Mouse (Mus musculus) C2C12 (cell line): ENCODE results near the gene Magoh.

Source experiments
- CEBPB ChIP-seq: IDR thresholded peaks from one replicate; pipeline ENCODE4 v1.6.1; 2011; ENCODE audit warnings: low read depth, mild to moderate bottlenecking, control low read depth, moderate library complexity
- CTCF ChIP-seq: IDR thresholded peaks from one replicate; pipeline ENCODE4 v1.5.1; 2011; ENCODE audit not compliant: control insufficient read depth, insufficient read depth, insufficient read length
- FOSL1 ChIP-seq: IDR thresholded peaks from one replicate; pipeline ENCODE4 v1.8.0; 2011; ENCODE audit warnings: mild to moderate bottlenecking, low read length; ENCODE audit not compliant: poor library complexity, insufficient read depth, severe bottlenecking
- MAX ChIP-seq: IDR thresholded peaks from one replicate; pipeline ENCODE4 v1.6.1; 2011; ENCODE audit warnings: mild to moderate bottlenecking, control low read depth
- MYOD1 ChIP-seq: IDR thresholded peaks from one replicate; pipeline ENCODE4 v1.6.1; 2011; ENCODE audit warnings: low read depth; ENCODE audit not compliant: control insufficient read depth, insufficient read length
- MYOG ChIP-seq: IDR thresholded peaks from one replicate; pipeline ENCODE4 v1.6.1; 2011; ENCODE audit not compliant: control insufficient read depth, insufficient read length; ENCODE audit errors: extremely low read depth
- USF1 ChIP-seq: IDR thresholded peaks from one replicate; pipeline ENCODE4 v1.6.1; 2011; ENCODE audit warnings: low read depth, mild to moderate bottlenecking, control low read depth, moderate library complexity

DNA sequence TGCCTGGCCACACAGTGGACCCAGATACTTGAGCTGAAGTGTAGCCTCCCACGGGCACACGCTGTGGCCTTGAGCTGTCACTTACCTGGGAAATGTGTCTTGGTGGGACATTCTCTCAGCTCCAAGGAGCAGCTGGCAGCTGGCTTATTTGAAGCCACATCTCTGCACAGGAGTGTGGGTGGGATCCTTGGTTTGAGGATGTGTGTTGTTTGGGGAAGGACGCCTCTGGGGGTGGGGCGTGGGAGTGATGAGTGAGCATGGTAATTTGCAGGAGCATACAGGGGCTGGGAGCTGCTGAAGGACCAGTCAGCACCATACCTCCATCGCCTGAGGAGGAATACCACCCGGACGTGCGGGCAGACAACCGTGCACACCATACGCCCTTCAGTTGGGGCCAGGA lies 49.4 kb upstream of the Magoh start:
- no peak for TF ChIP-seq CTCF
- no peak for TF ChIP-seq MYOG
- no peak for TF ChIP-seq FOSL1
- no peak for TF ChIP-seq CEBPB
- TF ChIP-seq USF1, result no peak
- TF ChIP-seq MAX, result no peak
- no peak for TF ChIP-seq MYOD1
